Mouse (Mus musculus): ENCODE results near the gene Myh15. TPM values are rescaled to one million over a fixed set of nuclear protein-coding genes. Genes with fewer than 3 reads are reported as not detected.

Myh15 gene
- polyA plus RNA-seq, 1 experiment from 2014 or later, result not detected

Other genes starting within 250 kb of the Myh15 start
- not detected in 2 replicates for gene Retnlb, start 240.6 kb upstream of the Myh15 start, polyA plus RNA-seq (2015; fragmentation: Nextera tagmentation; extraction: Ambion mirVana)
- gene Retnla, start 214.9 kb upstream of the Myh15 start, polyA plus RNA-seq (2015; fragmentation: Nextera tagmentation; extraction: Ambion mirVana), result not detected in 2 replicates
- 3.4 and 3.9 TPM in 2 replicates for gene Retnlg, start 184.9 kb upstream of the Myh15 start, polyA plus RNA-seq (2015; fragmentation: Nextera tagmentation; extraction: Ambion mirVana)
- gene Dzip3, start 63.3 kb upstream of the Myh15 start, polyA plus RNA-seq (2015; fragmentation: Nextera tagmentation; extraction: Ambion mirVana), result 7.0 and 9.8 TPM in 2 replicates
- 19.2 and 27.1 TPM in 2 replicates for gene Cip2a, start 63.3 kb upstream of the Myh15 start, polyA plus RNA-seq (2015; fragmentation: Nextera tagmentation; extraction: Ambion mirVana)